Mouse (Mus musculus) C2C12 (cell line): Measurements from ENCODE around the gene Ranbp3. TPM values are rescaled to one million over a fixed set of nuclear protein-coding genes. Genes with fewer than 3 reads are reported as not detected.
A peak's percentile ranks its signal among the peaks of the same experiment; 100 is the strongest.

ENCODE experiments used
- H3K27me3 ChIP-seq: one replicate; pipeline ENCODE4 v1.6.1; 2011; ENCODE audit not compliant: control insufficient read depth, insufficient read depth, insufficient read length
- H3K36me3 ChIP-seq: one replicate; pipeline ENCODE4 v1.6.1; 2011; ENCODE audit not compliant: control insufficient read depth, insufficient read depth
- H3K4me3 ChIP-seq: one replicate; pipeline ENCODE4 v1.5.1; 2011; ENCODE audit warnings: mild to moderate bottlenecking, control low read depth; ENCODE audit not compliant: poor library complexity, insufficient read depth, severe bottlenecking
- H3K79me2 ChIP-seq: one replicate; pipeline ENCODE4 v1.6.1; 2011; ENCODE audit not compliant: control insufficient read depth, insufficient read depth
- H3K79me3 ChIP-seq: one replicate; pipeline ENCODE4 v1.6.1; 2011; ENCODE audit warnings: low read depth, control low read depth
- H3ac ChIP-seq: one replicate; pipeline ENCODE3; 2011; ENCODE audit warnings: low read depth; ENCODE audit not compliant: control insufficient read depth, insufficient read length
- CEBPB ChIP-seq: IDR thresholded peaks from one replicate; pipeline ENCODE4 v1.6.1; 2011; ENCODE audit warnings: low read depth, mild to moderate bottlenecking, control low read depth, moderate library complexity
- CTCF ChIP-seq: IDR thresholded peaks from one replicate; pipeline ENCODE4 v1.5.1; 2011; ENCODE audit not compliant: control insufficient read depth, insufficient read depth, insufficient read length
- FOSL1 ChIP-seq: IDR thresholded peaks from one replicate; pipeline ENCODE4 v1.8.0; 2011; ENCODE audit warnings: mild to moderate bottlenecking, low read length; ENCODE audit not compliant: poor library complexity, insufficient read depth, severe bottlenecking
- MAX ChIP-seq: IDR thresholded peaks from one replicate; pipeline ENCODE4 v1.6.1; 2011; ENCODE audit warnings: mild to moderate bottlenecking, control low read depth
- MYOD1 ChIP-seq: IDR thresholded peaks from one replicate; pipeline ENCODE4 v1.6.1; 2011; ENCODE audit warnings: low read depth; ENCODE audit not compliant: control insufficient read depth, insufficient read length
- MYOG ChIP-seq: IDR thresholded peaks from one replicate; pipeline ENCODE4 v1.6.1; 2011; ENCODE audit not compliant: control insufficient read depth, insufficient read length; ENCODE audit errors: extremely low read depth
- USF1 ChIP-seq: IDR thresholded peaks from one replicate; pipeline ENCODE4 v1.6.1; 2011; ENCODE audit warnings: low read depth, mild to moderate bottlenecking, control low read depth, moderate library complexity
- polyA plus RNA-seq: library from polyadenylated mRNA; unstranded; fragments of >200 nt; fragmentation: generic; extraction: Trizol; gene quantifications from one replicate; pipeline ENCODE4 v1.2.1, GENCODE M21; 2012; ENCODE audit warnings: missing spikeins

Ranbp3 gene
- polyA plus RNA-seq, 1 experiment: 107 TPM

- Histone ChIP-seq H3K4me3 (no peak overlapping the region), H3K27me3 (peaks cover 36% of the 10 kb centered on the region)
Observed at GRCm38 (mm10) chr17:56754271-56755185, 81.4 kb downstream of the Ranbp3 start.

GRCm38 (mm10) chr17:56756703-56757399, 83.8 kb downstream of the Ranbp3 start:
- H3K27me3 ChIP-seq: peaks cover 30% of the 10 kb centered on the region
- no peaks in the 10 kb centered on the region for H3K79me3 ChIP-seq
- TF ChIP-seq MYOG (no peak), MAX (no peak), MYOD1 (no peak), CEBPB (no peak), CTCF (no peak), FOSL1 (no peak), USF1 (no peak)

More at GRCm38 (mm10) chr17:56754271-56755185, 81.4 kb downstream of the Ranbp3 start:
- Histone ChIP-seq H3K79me3 (no peaks in the 10 kb centered on the region), H3ac (no peak overlapping the region), H3K36me3 (no peaks in the 10 kb centered on the region), H3K79me2 (no peaks in the 10 kb centered on the region)
- TF ChIP-seq MYOD1: no peak

DNA sequence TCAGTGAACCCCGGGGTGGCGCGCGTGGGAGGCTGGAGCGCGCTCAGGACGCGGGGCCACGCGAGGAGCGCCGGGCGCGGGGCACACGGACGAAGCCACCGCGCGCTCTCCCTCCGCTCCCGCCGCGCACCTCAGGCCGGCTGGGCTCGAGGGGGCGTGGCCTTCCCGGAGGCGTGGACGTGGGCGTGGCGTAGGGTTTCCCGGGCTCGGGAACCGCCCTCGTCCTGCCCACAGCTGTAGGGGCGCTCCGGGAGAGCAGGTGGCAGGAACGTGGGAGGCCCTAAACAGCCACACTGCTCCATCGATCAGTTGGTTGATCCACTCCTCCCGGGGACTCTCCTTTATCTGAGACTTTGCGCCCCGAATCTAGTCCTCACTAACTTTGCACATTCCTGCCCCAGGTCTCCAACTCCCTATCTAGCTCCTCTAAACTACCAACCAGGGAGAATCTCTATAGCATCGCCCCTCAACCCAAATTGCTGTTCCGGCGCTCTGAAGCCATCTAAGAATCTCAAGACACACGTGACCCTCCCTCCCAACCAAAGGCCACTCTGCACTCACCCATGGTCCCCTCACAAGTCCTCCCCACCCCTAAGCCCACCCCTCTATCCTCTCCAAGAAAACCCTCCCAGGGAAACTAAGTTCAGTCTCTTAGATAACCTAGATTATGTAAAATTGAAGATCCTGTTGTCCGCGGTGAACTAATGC, 84.5 kb downstream of the Ranbp3 start, which contains the start of gene Nrtn:
Nrtn (minus strand) TSS at position 115 of the 708 bp plus-strand sequence.
- H3K27me3 ChIP-seq: peaks cover 30% of the 10 kb centered on the region
- H3K4me3 ChIP-seq: no peak within 1 kb of the TSS
- H3K36me3 ChIP-seq: no peaks in the 10 kb centered on the region
- no peaks in the 10 kb centered on the region for H3K79me2 ChIP-seq
- H3K79me3 ChIP-seq: no peaks in the 10 kb centered on the region
- TF ChIP-seq USF1 (no peak), FOSL1 (no peak), MYOG (no peak), MAX (no peak), CEBPB (no peak), MYOD1 (no peak), CTCF (no peak)
- peak within 1 kb of the TSS; percentile 41 for H3ac ChIP-seq

More at GRCm38 (mm10) chr17:56756703-56757399, 83.8 kb downstream of the Ranbp3 start:
- Histone ChIP-seq H3ac (peak overlapping the region; percentile 33), H3K36me3 (no peaks in the 10 kb centered on the region), H3K4me3 (no peak overlapping the region), H3K79me2 (no peaks in the 10 kb centered on the region)

DNA sequence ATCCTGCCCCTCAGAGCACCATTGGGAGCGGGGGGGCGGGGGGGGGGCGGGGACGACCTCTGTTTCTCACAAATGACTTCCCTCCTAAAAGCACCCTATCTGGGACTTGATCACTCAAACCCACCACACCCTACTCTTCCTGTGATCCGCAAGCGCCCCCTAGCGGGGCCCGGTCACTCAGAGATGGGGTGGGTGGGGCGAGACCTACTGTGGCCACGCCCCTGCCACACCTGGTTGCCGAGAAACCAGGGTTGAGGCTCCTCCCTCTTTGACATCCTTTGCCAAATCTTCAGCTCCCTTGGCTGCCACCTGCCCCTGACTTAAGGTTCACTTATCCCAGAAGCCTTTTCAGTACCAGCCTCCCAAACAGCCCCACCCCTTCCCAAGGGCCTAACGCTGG, 85.0 kb downstream of the Ranbp3 start:
- H3K27me3 ChIP-seq: peaks cover 29% of the 10 kb centered on the region
- H3K79me2 ChIP-seq: no peaks in the 10 kb centered on the region
- no peaks in the 10 kb centered on the region for H3K79me3 ChIP-seq
- no peaks in the 10 kb centered on the region for H3K36me3 ChIP-seq
- H3K4me3 ChIP-seq: no peak overlapping the region
- H3ac ChIP-seq: no peak overlapping the region
- TF ChIP-seq CTCF: peak; percentile 27
- no peak for TF ChIP-seq FOSL1
- TF ChIP-seq MAX: no peak

DNA sequence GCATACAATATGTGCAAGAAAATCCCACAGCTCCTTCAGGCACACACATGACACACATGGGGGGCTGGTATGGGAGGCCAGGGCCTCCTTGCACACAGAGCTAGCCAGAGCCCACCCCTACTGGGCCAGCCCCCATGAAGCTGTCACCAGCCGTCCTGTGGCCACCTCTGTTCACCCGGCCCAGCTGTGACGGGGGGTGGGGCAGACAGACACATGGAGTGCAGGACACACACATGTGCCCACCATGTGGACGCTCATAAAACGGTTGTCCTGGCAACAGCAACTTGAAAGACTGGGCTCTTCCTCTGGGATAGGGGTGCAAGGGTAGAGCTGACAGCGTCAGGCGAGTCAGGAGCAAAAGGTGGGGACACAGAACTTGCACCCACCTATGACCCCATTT, 86.2 kb downstream of the Ranbp3 start:
- Histone ChIP-seq H3ac (no peak overlapping the region), H3K4me3 (no peak overlapping the region), H3K79me2 (no peaks in the 10 kb centered on the region), H3K79me3 (no peaks in the 10 kb centered on the region), H3K27me3 (peaks cover 20% of the 10 kb centered on the region), H3K36me3 (no peaks in the 10 kb centered on the region)
- no peak for TF ChIP-seq CEBPB
- no peak for TF ChIP-seq USF1

DNA sequence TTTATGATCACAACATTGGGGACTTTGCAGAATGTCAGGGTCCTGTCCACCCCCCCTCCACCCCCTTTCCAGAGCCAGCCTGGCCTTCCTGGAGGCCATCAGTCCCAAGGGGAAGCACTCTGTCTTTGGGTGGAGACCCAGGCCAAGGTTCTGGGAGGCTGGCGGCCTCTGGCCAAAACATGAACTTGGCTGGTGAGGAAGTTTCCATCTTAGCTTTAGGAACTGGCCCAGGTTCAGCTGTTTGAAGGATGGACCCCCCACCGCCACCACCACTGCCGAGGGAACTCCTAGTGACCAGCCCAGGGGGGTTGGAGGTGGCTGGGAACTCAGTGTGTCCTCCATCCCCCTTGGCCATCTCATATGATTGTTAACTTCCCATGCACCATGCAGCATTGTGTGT, 88.0 kb downstream of the Ranbp3 start:
- TF ChIP-seq MYOD1 (no peak), FOSL1 (no peak), MAX (no peak), CEBPB (no peak), USF1 (no peak), MYOG (no peak), CTCF (no peak)

More for the DNA sequence above, 88.0 kb downstream of the Ranbp3 start:
- Histone ChIP-seq H3K4me3 (no peak overlapping the region), H3K27me3 (peaks cover 2% of the 10 kb centered on the region), H3ac (no peak overlapping the region), H3K79me3 (peaks cover 7% of the 10 kb centered on the region), H3K79me2 (peaks cover 10% of the 10 kb centered on the region), H3K36me3 (no peaks in the 10 kb centered on the region)
